26 mouse cellular contexts compared by ENCODE assay signal in the genomic region with DNA sequence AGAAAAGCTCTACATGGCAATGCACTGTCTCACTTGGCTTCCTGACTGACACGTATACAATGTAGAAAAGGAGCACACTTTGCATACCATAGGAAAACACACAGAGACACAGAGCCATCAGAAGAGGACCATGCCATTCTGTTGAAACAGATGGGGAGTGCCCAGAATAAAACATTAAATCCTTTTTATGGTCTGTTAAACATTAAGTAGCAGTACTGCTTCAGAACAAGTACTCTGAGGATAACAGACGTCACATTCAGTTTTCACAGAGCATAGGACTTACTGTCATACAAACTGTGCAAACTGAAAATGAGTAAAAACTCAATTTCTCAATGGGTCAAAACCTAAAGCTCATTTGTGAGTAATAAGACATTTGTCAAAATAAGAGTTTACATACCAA.
DNase-seq lines count a peak whose midpoint lies in the region; ATAC-seq and TF ChIP-seq lines count a peak whose summit lies in the region.
"Had no signal": no experiment of that assay in that cellular context is flagged by ENCODE, and none has a peak within 500 bp of the region (broad histone marks: within the 10 kb centered on the region; RNA-seq: fewer than 3 reads in every experiment).

No protein-coding gene starts in this region.

- no peaks in the 10 kb centered on the region for H3K9me3 ChIP-seq in kidney, embryonic 16.5 days (ENCODE audit: low read length)
- H3K9me3 ChIP-seq in intestine, embryonic 16.5 days (ENCODE audit: control insufficient read depth, low read length) = no peaks in the 10 kb centered on the region
- no peaks in the 10 kb centered on the region for H3K9me3 ChIP-seq in midbrain, embryonic 13.5 days
- H3K9me3 ChIP-seq: forebrain, embryonic 10.5 days; forebrain, embryonic 15.5 days; G1E; heart, embryonic 12.5 days; heart, embryonic 15.5 days; hindbrain, embryonic 10.5 days; hindbrain, embryonic 13.5 days had no signal

- 46% methylated on average over 2 of the region's 2 CpGs for whole genome bisulfite sequencing in kidney, adult 2 months
- WGBS in kidney, embryonic 16.5 days = 48% methylated on average over 2 of the region's 2 CpGs
- WGBS in intestine, embryonic 16.5 days = 54% methylated on average over 2 of the region's 2 CpGs
- WGBS in midbrain, embryonic 13.5 days = 65% methylated on average over 2 of the region's 2 CpGs
- WGBS in thymus, adult 2 months = 89% methylated on average over 2 of the region's 2 CpGs

- H3K27me3 ChIP-seq in kidney, adult 2 months (replicated peaks; ENCODE audit: control insufficient read depth, insufficient read depth, low read length) = no peaks in the 10 kb centered on the region
- H3K27me3 ChIP-seq in kidney, embryonic 16.5 days (ENCODE audit: insufficient read depth, low read length) = no peaks in the 10 kb centered on the region
- H3K27me3 ChIP-seq in intestine, embryonic 16.5 days (replicated peaks; ENCODE audit: control insufficient read depth, insufficient read depth, low read length) = no peaks in the 10 kb centered on the region
- no peaks in the 10 kb centered on the region for H3K27me3 ChIP-seq in splenic B cell, adult 2 months (ENCODE audit: control insufficient read depth, insufficient read depth, low read length, poor library complexity, severe bottlenecking)
- no peaks in the 10 kb centered on the region for H3K27me3 ChIP-seq in midbrain, embryonic 13.5 days
- no peaks in the 10 kb centered on the region for H3K27me3 ChIP-seq in thymus, adult 2 months (ENCODE audit: control insufficient read depth, insufficient read depth, low read length)
- H3K27me3 ChIP-seq: CH12.LX; forebrain, embryonic 15.5 days; heart, embryonic 12.5 days; heart, embryonic 15.5 days; hindbrain, embryonic 13.5 days had no signal

- no peak for TF ChIP-seq POLR2A in kidney, adult 2 months (IDR thresholded peaks at IDR 0.05; ENCODE audit: low read depth, low read length)
- no peak for TF ChIP-seq POLR2A in thymus, adult 2 months (IDR thresholded peaks at IDR 0.05; ENCODE audit: control insufficient read depth, extremely low read depth, insufficient read depth, low read length, poor library complexity)

- no peaks in the 10 kb centered on the region for H3K36me3 ChIP-seq in kidney, adult 2 months (ENCODE audit: control insufficient read depth, insufficient read depth, low read length)
- H3K36me3 ChIP-seq in kidney, embryonic 16.5 days (ENCODE audit: insufficient read depth, low read length) = 0 out of 2 replicates have a peak, but pooled peaks cover 5% of the 10 kb centered on the region
- no peaks in the 10 kb centered on the region for H3K36me3 ChIP-seq in intestine, embryonic 16.5 days (ENCODE audit: control insufficient read depth, insufficient read depth, low read length)
- no peaks in the 10 kb centered on the region for H3K36me3 ChIP-seq in splenic B cell, adult 2 months (ENCODE audit: control insufficient read depth, insufficient read depth, low read length, poor library complexity, severe bottlenecking)
- no peaks in the 10 kb centered on the region for H3K36me3 ChIP-seq in midbrain, embryonic 13.5 days
- no peaks in the 10 kb centered on the region; the same call in 1 of the 2 replicates for H3K36me3 ChIP-seq in thymus, adult 2 months (ENCODE audit: control insufficient read depth, insufficient read depth, low read length)
- H3K36me3 ChIP-seq: forebrain, embryonic 15.5 days; heart, embryonic 15.5 days; hindbrain, embryonic 10.5 days; hindbrain, embryonic 13.5 days had no signal

- no peak overlapping the region for H3K27ac ChIP-seq in kidney, adult 2 months (ENCODE audit: insufficient read depth, low read depth, low read length)
- peak overlapping the region; percentile 44; the same call in 1 of the 2 replicates for H3K27ac ChIP-seq in kidney, embryonic 16.5 days (ENCODE audit: low read length)
- no peak overlapping the region for H3K27ac ChIP-seq in intestine, embryonic 16.5 days (ENCODE audit: low read length)
- H3K27ac ChIP-seq in midbrain, embryonic 13.5 days = no peak overlapping the region
- no peak overlapping the region for H3K27ac ChIP-seq in thymus, adult 2 months (ENCODE audit: control insufficient read depth, insufficient read depth, low read length)
- H3K27ac ChIP-seq: forebrain, embryonic 10.5 days; forebrain, embryonic 15.5 days; heart, embryonic 15.5 days; hindbrain, embryonic 10.5 days; hindbrain, embryonic 13.5 days; hindbrain, postnatal 0 days had no signal

- no peak overlapping the region for H3K4me3 ChIP-seq in kidney, adult 2 months (ENCODE audit: insufficient read depth, low read depth, low read length)
- H3K4me3 ChIP-seq in kidney, embryonic 16.5 days (ENCODE audit: low read length) = no peak overlapping the region
- H3K4me3 ChIP-seq in intestine, embryonic 16.5 days (ENCODE audit: low read length) = no peak overlapping the region
- no peak overlapping the region for H3K4me3 ChIP-seq in midbrain, embryonic 13.5 days (replicated peaks)
- H3K4me3 ChIP-seq in thymus, adult 2 months (ENCODE audit: control insufficient read depth, insufficient read depth, low read length) = no peak overlapping the region
- H3K4me3 ChIP-seq: forebrain, embryonic 10.5 days; forebrain, embryonic 15.5 days; heart, embryonic 12.5 days; heart, embryonic 15.5 days; hindbrain, embryonic 10.5 days; hindbrain, embryonic 13.5 days had no signal

- H3K4me1 ChIP-seq in kidney, adult 2 months (ENCODE audit: control insufficient read depth, insufficient read depth, low read length) = peaks cover 13% of the 10 kb centered on the region
- peaks cover 16% of the 10 kb centered on the region for H3K4me1 ChIP-seq in kidney, embryonic 16.5 days (ENCODE audit: insufficient read depth, low read length)
- H3K4me1 ChIP-seq in intestine, embryonic 16.5 days (ENCODE audit: control insufficient read depth, insufficient read depth, low read length) = peaks cover 11% of the 10 kb centered on the region
- peaks cover 7% of the 10 kb centered on the region; the same call in 1 of the 2 replicates for H3K4me1 ChIP-seq in midbrain, embryonic 13.5 days (replicated peaks)
- H3K4me1 ChIP-seq in thymus, adult 2 months (replicated peaks; ENCODE audit: control insufficient read depth, insufficient read depth, low read length) = no peaks in the 10 kb centered on the region
- H3K4me1 ChIP-seq: forebrain, embryonic 10.5 days had no signal

- ATAC-seq in kidney, embryonic 16.5 days (ENCODE audit: low FRiP score, low TSS enrichment) = peak; percentile 39; the same call in 1 of the 2 replicates
- ATAC-seq in intestine, embryonic 16.5 days = peak; percentile 81
- ATAC-seq in midbrain, embryonic 13.5 days = no peak
- ATAC-seq: forebrain, embryonic 15.5 days; hindbrain, postnatal 0 days had no signal

- peak; percentile 15 for DNase-seq in kidney, adult 2 months
- no peak for DNase-seq in kidney, postnatal 4 days
- DNase-seq in kidney, adult 11 months = no peak
- DNase-seq in splenic B cell, adult 2 months (ENCODE audit: low read depth, low spot score) = peak; percentile 17
- no peak for DNase-seq in thymus, adult 2 months
- DNase-seq: adrenal gland, adult 2 months; adrenal gland, postnatal 14 days; cerebellum, adult 11-12 months; cerebellum, adult 8-10 months; cerebellum, postnatal 10 days; cerebellum, postnatal 36 days; gastrocnemius, postnatal 25 days; heart, postnatal 10 days; heart, postnatal 36 days had no signal

- H3K4me2 ChIP-seq in kidney, embryonic 16.5 days (replicated peaks; ENCODE audit: low read depth, low read length) = no peak overlapping the region
- no peak overlapping the region for H3K4me2 ChIP-seq in intestine, embryonic 16.5 days (ENCODE audit: low read depth, low read length)
- H3K4me2 ChIP-seq in midbrain, embryonic 13.5 days (replicated peaks) = no peak overlapping the region
- H3K4me2 ChIP-seq: forebrain, embryonic 15.5 days; heart, embryonic 12.5 days; heart, embryonic 15.5 days; hindbrain, embryonic 13.5 days had no signal

- H3K9ac ChIP-seq in kidney, embryonic 16.5 days (replicated peaks; ENCODE audit: low read length) = no peak overlapping the region
- H3K9ac ChIP-seq in intestine, embryonic 16.5 days (ENCODE audit: low read depth, low read length) = no peak overlapping the region
- no peak overlapping the region for H3K9ac ChIP-seq in midbrain, embryonic 13.5 days (replicated peaks)
- H3K9ac ChIP-seq: forebrain, embryonic 15.5 days; heart, embryonic 12.5 days; heart, embryonic 15.5 days; hindbrain, embryonic 13.5 days had no signal

- TF ChIP-seq CTCF in kidney, adult 2 months (conservative IDR thresholded peaks at IDR 0.05; ENCODE audit: insufficient read depth, insufficient read length, low read depth, low read length) = no peak
- TF ChIP-seq CTCF in thymus, adult 2 months (IDR thresholded peaks at IDR 0.05; ENCODE audit: borderline replicate concordance, control insufficient read depth, extremely low read depth, insufficient read depth, low read length, poor library complexity) = no peak

Comparison
In these comparisons a context has a peak if more than half of its experiments do, and no peak if none do; other contexts are left out.
1. DNase-seq: peak in kidney, adult 2 months (single experiment) and splenic B cell, adult 2 months (single experiment); none in kidney, postnatal 4 days (0 of 2), kidney, adult 11 months (single experiment) and thymus, adult 2 months (single experiment).